Mouse (Mus musculus) large intestine, adult 2 months (tissue): ENCODE results near the gene Vta1. TPM values are rescaled to one million over a fixed set of nuclear protein-coding genes. Genes with fewer than 3 reads are reported as not detected.

Experiments
- polyA plus RNA-seq: library from polyadenylated mRNA; depleted of rRNA; stranded (reverse); fragments of >200 nt; gene quantifications from 2 replicates; pipeline ENCODE4 v1.2.3, GENCODE M21; 2012; rRNA removed

The Vta1 gene
- polyA plus RNA-seq, 1 experiment, result 86.2 TPM

Other genes starting within 250 kb of the Vta1 start
- 1.5 and 2.2 TPM in 2 replicates for gene Adgrg6, start 159.9 kb downstream of the Vta1 start, polyA plus RNA-seq
- gene Nmbr, start within 50 bp of the Vta1 start, polyA plus RNA-seq, result not detected in 2 replicates
- gene Gje1, start 12.7 kb upstream of the Vta1 start, polyA plus RNA-seq, result not detected in 2 replicates